Mouse (Mus musculus) ES-E14 (cell line): ENCODE data around the gene Copa.

Source experiments
- CHD2 ChIP-seq: IDR thresholded peaks from 2 replicates; pipeline ENCODE4 v1.6.1; 2014; ENCODE audit warnings: mild to moderate bottlenecking, low read depth, low read length, inconsistent platforms
- HCFC1 ChIP-seq: IDR thresholded peaks from 2 replicates; pipeline ENCODE4 v1.6.1; 2012; ENCODE audit warnings: low read length, inconsistent platforms, borderline replicate concordance; ENCODE audit not compliant: insufficient read depth
- ZC3H11A ChIP-seq: IDR thresholded peaks from 2 replicates; pipeline ENCODE4 v1.6.1; 2012; ENCODE audit warnings: low read depth, mild to moderate bottlenecking, inconsistent platforms, low read length, borderline replicate concordance

- TF ChIP-seq ZC3H11A (no peak), CHD2 (no peak), HCFC1 (no peak)
Observed at GRCm38 (mm10) chr1:172140160-172140559, 57.8 kb downstream of the Copa start.
